Mouse (Mus musculus): ENCODE measurements around the gene Scpep1. TPM values are rescaled to one million over a fixed set of nuclear protein-coding genes. Genes with fewer than 3 reads are reported as not detected.

The Scpep1 gene
- polyA plus RNA-seq, 1 experiment from 2014 or later: 84.5 TPM

DNA sequence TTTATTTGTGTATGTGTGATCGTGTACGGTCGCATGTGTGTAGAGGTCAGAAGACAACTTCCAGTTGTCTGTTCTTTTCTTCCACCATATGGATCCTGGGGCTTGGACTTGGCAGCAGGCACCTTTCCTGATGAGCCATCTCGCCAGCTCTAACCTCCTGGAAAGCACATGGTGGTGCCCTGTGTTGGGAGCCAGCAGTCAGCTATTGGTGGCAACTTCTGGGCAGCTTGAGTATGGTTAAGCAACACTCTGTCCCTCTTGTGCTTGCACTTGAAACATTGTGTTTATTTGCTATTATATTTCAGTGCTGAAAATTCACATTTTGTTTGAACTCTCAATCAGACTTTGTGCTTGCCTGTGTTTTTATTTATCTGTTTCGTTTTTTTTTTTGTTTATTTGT lies 33.7 kb upstream of the Scpep1 start:
- Histone ChIP-seq H3K36me3 (ENCODE audit: control insufficient read depth, insufficient read depth, low read length) (peaks cover 54% of the 10 kb centered on the region), H3K4me2 (ENCODE audit: low read depth, low read length) (no peak overlapping the region), H3K9me3 (ENCODE audit: control insufficient read depth, low read length) (no peaks in the 10 kb centered on the region), H3K4me3 (ENCODE audit: low read depth, low read length) (no peak overlapping the region), H3K9ac (ENCODE audit: low read depth, low read length) (no peak overlapping the region), H3K27me3 (replicated peaks; ENCODE audit: control insufficient read depth, insufficient read depth, low read length) (no peaks in the 10 kb centered on the region), H3K27ac (replicated peaks; ENCODE audit: low read depth, low read length) (no peak overlapping the region), H3K4me1 (ENCODE audit: control insufficient read depth, insufficient read depth, low read length) (no peaks in the 10 kb centered on the region)
- DNase-seq (ENCODE audit: low spot score): no peak
- WGBS: 80% methylated on average over 5 of the region's 5 CpGs
- ATAC-seq (ENCODE audit: low read depth): no peak

DNA sequence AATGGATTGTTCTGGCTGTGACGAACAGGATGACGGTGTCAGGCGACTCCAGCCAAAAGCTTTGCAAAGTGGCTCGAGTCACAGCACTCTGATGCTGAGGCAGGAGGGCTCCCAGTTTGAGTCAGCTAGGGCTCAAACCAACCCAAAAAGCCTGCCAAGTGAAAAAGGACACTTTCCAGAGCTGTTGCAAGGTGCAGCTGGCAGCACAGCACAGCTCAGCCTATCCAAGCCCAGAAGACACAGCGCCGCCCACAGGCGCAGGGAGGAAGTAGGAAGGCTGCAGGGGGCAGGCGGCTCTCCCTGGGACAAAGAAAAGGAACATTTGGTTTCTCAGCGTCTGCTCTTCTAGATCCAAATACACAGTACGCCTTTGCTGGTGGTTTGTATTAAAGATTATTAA lies 31.4 kb upstream of the Scpep1 start:
- Histone ChIP-seq H3K4me3 (ENCODE audit: low read depth, low read length) (no peak overlapping the region), H3K9ac (ENCODE audit: low read depth, low read length) (no peak overlapping the region), H3K36me3 (ENCODE audit: control insufficient read depth, insufficient read depth, low read length) (peaks cover 67% of the 10 kb centered on the region), H3K4me2 (ENCODE audit: low read depth, low read length) (no peak overlapping the region), H3K9me3 (ENCODE audit: control insufficient read depth, low read length) (no peaks in the 10 kb centered on the region), H3K27ac (replicated peaks; ENCODE audit: low read depth, low read length) (no peak overlapping the region), H3K4me1 (ENCODE audit: control insufficient read depth, insufficient read depth, low read length) (no peaks in the 10 kb centered on the region), H3K27me3 (replicated peaks; ENCODE audit: control insufficient read depth, insufficient read depth, low read length) (no peaks in the 10 kb centered on the region)
- ATAC-seq (ENCODE audit: low read depth) (no peak), DNase-seq (ENCODE audit: low spot score) (no peak)
- 80% methylated on average over 10 of the region's 10 CpGs for WGBS

DNA sequence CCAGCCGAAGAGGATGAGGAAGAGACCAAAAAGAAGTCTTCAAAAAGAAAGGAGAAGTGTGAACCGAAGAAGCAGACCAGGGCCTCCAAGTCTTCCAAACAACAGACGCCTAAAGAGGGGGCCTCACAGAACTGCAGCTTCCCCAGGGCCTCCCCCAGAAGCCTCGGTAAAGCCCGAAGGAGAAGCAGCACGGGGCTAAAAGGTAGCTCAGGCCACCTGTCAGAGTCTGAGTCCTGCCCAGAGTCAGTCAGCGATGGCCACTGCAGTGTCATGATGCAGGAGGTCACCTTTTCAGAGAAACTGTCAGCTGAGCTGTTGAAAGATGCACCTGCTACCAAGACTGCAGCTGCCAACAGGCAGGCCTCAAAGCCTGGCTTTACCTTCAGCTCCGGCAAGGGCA lies 26.1 kb upstream of the Scpep1 start:
- no peak for ATAC-seq (ENCODE audit: low read depth)
- Histone ChIP-seq H3K9ac (ENCODE audit: low read depth, low read length) (no peak overlapping the region), H3K27ac (replicated peaks; ENCODE audit: low read depth, low read length) (no peak overlapping the region), H3K4me1 (ENCODE audit: control insufficient read depth, insufficient read depth, low read length) (no peaks in the 10 kb centered on the region), H3K9me3 (ENCODE audit: control insufficient read depth, low read length) (no peaks in the 10 kb centered on the region), H3K36me3 (ENCODE audit: control insufficient read depth, insufficient read depth, low read length) (peaks cover 43% of the 10 kb centered on the region), H3K4me2 (ENCODE audit: low read depth, low read length) (no peak overlapping the region), H3K4me3 (ENCODE audit: low read depth, low read length) (no peak overlapping the region), H3K27me3 (replicated peaks; ENCODE audit: control insufficient read depth, insufficient read depth, low read length) (no peaks in the 10 kb centered on the region)
- no peak for DNase-seq (ENCODE audit: low spot score)
- 82% methylated on average over 8 of the region's 8 CpGs for WGBS

DNA sequence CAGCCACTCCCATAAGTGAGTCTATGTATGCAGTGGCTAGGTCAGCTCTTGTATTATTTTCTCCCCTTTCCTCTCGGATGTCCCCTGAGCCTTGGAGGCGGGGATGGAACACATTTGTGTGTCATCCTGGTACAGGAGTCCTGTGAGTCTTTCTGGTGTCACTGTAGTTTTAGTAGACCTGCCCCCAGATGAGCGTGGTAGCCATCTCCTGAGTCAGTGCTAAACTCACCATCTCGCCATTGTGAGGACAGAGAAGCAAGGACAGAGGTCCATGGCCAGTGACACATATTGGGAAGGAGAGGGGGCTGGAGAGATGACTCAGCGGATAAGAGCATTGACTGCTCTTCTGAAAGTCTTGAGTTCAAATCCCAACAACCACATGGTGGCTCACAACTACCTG lies 21.9 kb upstream of the Scpep1 start:
- ATAC-seq (ENCODE audit: low read depth) (no peak), DNase-seq (ENCODE audit: low spot score) (no peak)
- Histone ChIP-seq H3K4me3 (ENCODE audit: low read depth, low read length) (no peak overlapping the region), H3K27ac (replicated peaks; ENCODE audit: low read depth, low read length) (no peak overlapping the region), H3K9me3 (ENCODE audit: control insufficient read depth, low read length) (no peaks in the 10 kb centered on the region), H3K27me3 (replicated peaks; ENCODE audit: control insufficient read depth, insufficient read depth, low read length) (no peaks in the 10 kb centered on the region), H3K36me3 (ENCODE audit: control insufficient read depth, insufficient read depth, low read length) (peaks cover 10% of the 10 kb centered on the region), H3K4me2 (ENCODE audit: low read depth, low read length) (no peak overlapping the region), H3K9ac (ENCODE audit: low read depth, low read length) (no peak overlapping the region), H3K4me1 (ENCODE audit: control insufficient read depth, insufficient read depth, low read length) (peaks cover 5% of the 10 kb centered on the region)
- 89% methylated on average over 5 of the region's 5 CpGs for WGBS

DNA sequence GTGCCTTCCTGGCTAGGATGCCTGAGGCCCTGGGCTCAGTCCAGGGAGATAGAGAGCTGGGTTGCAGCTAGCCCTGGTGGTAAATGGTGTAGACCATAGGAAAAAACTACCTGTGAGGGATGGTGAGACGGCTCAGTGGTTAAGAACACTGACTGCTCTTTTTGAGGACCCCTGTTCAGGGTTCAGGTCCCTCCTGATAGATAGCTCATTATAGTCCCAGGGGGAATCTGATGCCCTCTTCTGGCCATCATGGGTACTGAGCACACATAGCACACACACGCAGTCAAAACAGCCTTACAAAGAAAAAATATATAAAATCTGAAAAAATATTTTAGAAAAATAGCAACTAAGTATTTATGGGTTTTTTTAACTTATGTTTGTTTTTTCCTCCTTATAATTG lies 21.1 kb upstream of the Scpep1 start:
- Histone ChIP-seq H3K36me3 (ENCODE audit: control insufficient read depth, insufficient read depth, low read length) (peaks cover 1% of the 10 kb centered on the region), H3K9ac (ENCODE audit: low read depth, low read length) (no peak overlapping the region), H3K4me2 (ENCODE audit: low read depth, low read length) (no peak overlapping the region), H3K4me1 (ENCODE audit: control insufficient read depth, insufficient read depth, low read length) (peaks cover 5% of the 10 kb centered on the region), H3K9me3 (ENCODE audit: control insufficient read depth, low read length) (no peaks in the 10 kb centered on the region), H3K27ac (replicated peaks; ENCODE audit: low read depth, low read length) (no peak overlapping the region), H3K27me3 (replicated peaks; ENCODE audit: control insufficient read depth, insufficient read depth, low read length) (no peaks in the 10 kb centered on the region), H3K4me3 (ENCODE audit: low read depth, low read length) (no peak overlapping the region)
- DNase-seq (ENCODE audit: low spot score) (no peak), ATAC-seq (ENCODE audit: low read depth) (no peak)
- WGBS: 94% methylated on average over 2 of the region's 2 CpGs

DNA sequence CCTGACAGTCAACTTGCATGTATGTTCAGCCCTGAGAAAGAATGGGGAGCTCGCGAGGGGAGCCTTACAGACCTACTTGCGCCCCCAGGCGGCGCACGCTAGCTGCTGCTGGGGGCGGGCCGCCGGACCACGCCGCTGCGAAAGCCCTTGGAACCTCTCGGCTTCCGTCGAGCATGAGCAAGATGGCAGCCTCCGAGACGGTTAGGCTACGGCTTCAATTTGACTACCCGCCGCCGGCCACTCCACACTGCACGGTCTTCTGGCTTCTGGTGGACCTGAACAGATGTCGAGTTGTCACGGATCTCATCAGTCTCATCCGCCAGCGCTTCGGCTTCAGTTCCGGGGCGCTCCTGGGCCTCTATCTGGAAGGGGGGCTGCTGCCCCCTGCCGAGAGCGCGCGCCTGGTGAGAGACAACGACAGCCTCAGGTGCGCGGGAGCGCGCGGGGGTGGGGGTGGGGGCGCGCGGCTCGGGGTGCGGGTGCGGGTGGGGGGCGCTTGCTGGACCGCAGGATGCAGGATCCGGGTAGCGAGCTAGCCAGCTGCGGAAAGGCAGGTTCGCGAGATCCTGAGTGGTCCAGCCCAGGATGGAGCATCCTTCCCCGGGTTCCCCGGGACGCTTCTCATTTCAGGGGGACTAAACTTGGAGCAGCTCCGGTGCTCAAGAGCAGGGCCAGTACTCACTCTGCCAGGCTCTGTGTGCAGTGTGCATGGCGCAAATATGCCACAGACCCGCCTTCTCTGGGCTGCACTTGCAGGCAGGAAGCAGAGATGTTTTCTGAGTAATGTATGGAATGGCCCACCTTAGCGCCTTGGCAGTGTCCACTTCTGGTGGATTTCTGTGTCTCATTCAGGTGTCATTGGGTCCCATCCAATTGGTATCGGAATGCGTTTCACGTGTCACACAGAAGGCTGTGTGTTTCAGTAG lies 18.8 kb upstream of the Scpep1 start:
- Histone ChIP-seq H3K27ac (replicated peaks; ENCODE audit: low read depth, low read length) (peak overlapping the region; percentile 91), H3K9ac (ENCODE audit: low read depth, low read length) (peak overlapping the region; percentile 85), H3K4me3 (ENCODE audit: low read depth, low read length) (peak overlapping the region; percentile 72), H3K4me2 (ENCODE audit: low read depth, low read length) (peak overlapping the region; percentile 79), H3K9me3 (ENCODE audit: control insufficient read depth, low read length) (no peaks in the 10 kb centered on the region), H3K27me3 (replicated peaks; ENCODE audit: control insufficient read depth, insufficient read depth, low read length) (no peaks in the 10 kb centered on the region), H3K4me1 (ENCODE audit: control insufficient read depth, insufficient read depth, low read length) (peaks cover 5% of the 10 kb centered on the region), H3K36me3 (ENCODE audit: control insufficient read depth, insufficient read depth, low read length) (no peaks in the 10 kb centered on the region)
- WGBS: 1% methylated on average over 46 of the region's 62 CpGs
- peak; percentile 90 for ATAC-seq (ENCODE audit: low read depth)
- peak; percentile 97 for DNase-seq (ENCODE audit: low spot score)

DNA sequence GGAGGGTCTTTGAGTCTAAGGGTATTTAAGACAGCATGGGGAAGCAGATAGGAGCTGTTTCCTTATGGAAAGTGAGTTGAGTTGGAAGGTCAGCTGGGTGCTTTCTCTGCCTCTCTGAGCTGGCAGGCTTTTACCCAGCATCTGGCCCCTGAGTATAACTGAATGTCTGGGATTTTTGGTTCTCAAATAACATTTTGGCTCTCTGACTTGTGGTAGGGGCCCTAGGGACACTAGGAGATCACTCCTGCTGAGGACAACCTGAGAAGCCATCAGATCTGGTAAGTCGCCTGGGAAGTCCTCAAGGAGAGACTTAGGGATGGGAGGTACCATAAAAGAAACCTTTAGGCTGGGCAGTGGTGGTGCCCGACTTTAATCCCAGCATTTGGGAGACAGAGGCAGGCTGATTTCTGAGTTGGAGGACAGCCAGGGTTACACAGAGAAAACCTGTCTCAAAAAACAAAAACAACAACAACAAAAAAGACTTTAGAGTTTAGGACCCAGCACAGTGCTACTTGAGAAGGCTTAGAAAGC lies 15.0 kb upstream of the Scpep1 start, which contains the start of gene Coil:
TSS of gene Coil (plus strand) at position 51 of the 531 bp plus-strand sequence.
- WGBS: 24% methylated on average over 2 of the region's 2 CpGs
- Histone ChIP-seq H3K9ac (ENCODE audit: low read depth, low read length) (no peak within 1 kb of the TSS), H3K4me1 (ENCODE audit: control insufficient read depth, insufficient read depth, low read length) (peaks cover 5% of the 10 kb centered on the region), H3K27ac (replicated peaks; ENCODE audit: low read depth, low read length) (no peak within 1 kb of the TSS), H3K9me3 (ENCODE audit: control insufficient read depth, low read length) (no peaks in the 10 kb centered on the region), H3K4me2 (ENCODE audit: low read depth, low read length) (no peak within 1 kb of the TSS), H3K36me3 (ENCODE audit: control insufficient read depth, insufficient read depth, low read length) (no peaks in the 10 kb centered on the region), H3K27me3 (replicated peaks; ENCODE audit: control insufficient read depth, insufficient read depth, low read length) (no peaks in the 10 kb centered on the region), H3K4me3 (ENCODE audit: low read depth, low read length) (no peak within 1 kb of the TSS)
- ATAC-seq (ENCODE audit: low read depth) (no peak), DNase-seq (ENCODE audit: low spot score) (peak; percentile 41)

DNA sequence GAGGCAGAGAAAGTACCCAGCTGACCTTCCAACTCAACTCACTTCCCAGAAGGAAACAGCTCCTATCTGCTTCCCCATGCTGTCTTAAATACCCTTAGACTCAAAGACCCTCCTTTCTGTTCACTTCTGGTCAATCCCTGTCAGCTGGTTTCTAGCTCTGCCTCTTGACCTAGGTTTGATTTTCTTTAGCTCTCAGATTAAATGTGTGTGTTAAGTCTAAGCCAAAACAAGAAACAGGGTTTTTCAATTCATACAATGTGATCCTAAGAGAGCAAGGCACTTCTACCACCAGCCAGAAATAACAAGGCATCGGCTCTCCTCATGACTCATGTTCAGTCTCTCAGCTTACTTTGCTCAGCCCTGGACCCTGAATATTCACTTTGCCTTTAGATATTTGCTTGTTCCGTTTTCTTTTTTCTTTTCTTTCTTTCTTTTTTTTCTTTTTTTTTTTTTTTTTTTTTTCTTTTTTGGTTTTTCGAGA lies 11.7 kb upstream of the Scpep1 start, which contains the start of gene Elobl:
TSS of gene Elobl (minus strand) at position 51 of the 481 bp plus-strand sequence.
- no peak within 1 kb of the TSS for H3K4me2 ChIP-seq (ENCODE audit: low read depth, low read length)
- H3K9me3 ChIP-seq (ENCODE audit: control insufficient read depth, low read length): no peaks in the 10 kb centered on the region
- H3K9ac ChIP-seq (ENCODE audit: low read depth, low read length): no peak within 1 kb of the TSS
- no peak within 1 kb of the TSS for H3K27ac ChIP-seq (replicated peaks; ENCODE audit: low read depth, low read length)
- no peak within 1 kb of the TSS for H3K4me3 ChIP-seq (ENCODE audit: low read depth, low read length)
- no peaks in the 10 kb centered on the region for H3K4me1 ChIP-seq (ENCODE audit: control insufficient read depth, insufficient read depth, low read length)
- DNase-seq (ENCODE audit: low spot score) (no peak), ATAC-seq (ENCODE audit: low read depth) (no peak)
- H3K27me3 ChIP-seq (replicated peaks; ENCODE audit: control insufficient read depth, insufficient read depth, low read length): no peaks in the 10 kb centered on the region
- H3K36me3 ChIP-seq (ENCODE audit: control insufficient read depth, insufficient read depth, low read length): no peaks in the 10 kb centered on the region
- 83% methylated on average over 2 of the region's 3 CpGs for WGBS

Measured in embryonic facial prominence, embryonic 14.5 days (tissue).